Mouse (Mus musculus): ENCODE results near the gene Zfp142. TPM values are rescaled to one million over a fixed set of nuclear protein-coding genes. Genes with fewer than 3 reads are reported as not detected.

Gene Zfp142
- total RNA-seq (2021) = 10 to 100 TPM; 24.0 to 25.5 TPM
- long read RNA-seq, experiment 1, partial matches to known transcripts = 7 of 8 reads
- long read RNA-seq, experiment 1, other reads (novel, unspliced or antisense) = 1 of 8 reads
- long read RNA-seq, experiment 2, full-length matches to known transcripts = 1 of 11 reads
- long read RNA-seq, experiment 2, partial matches to known transcripts = 7 of 11 reads
- long read RNA-seq, experiment 2, other reads (novel, unspliced or antisense) = 3 of 11 reads

- DNase-seq (ENCODE audit: low spot score in 2 of 2) = peak; percentile 97 to 99
Measured at GRCm38 (mm10) chr1:74587773-74588445, at the start of gene Zfp142, which contains the start of gene Bcs1l. TSS of gene Zfp142 (minus strand) at chr1:74588246. TSS of gene Bcs1l (plus strand) at chr1:74588289.

GRCm38 (mm10) chr1:74632734-74633133 lies 44.7 kb upstream of the Zfp142 start:
- no peak for DNase-seq (ENCODE audit: low spot score in 2 of 2)

- DNase-seq (ENCODE audit: low spot score in 2 of 2) = no peak
Measured at GRCm38 (mm10) chr1:74628001-74628400, 40.0 kb upstream of the Zfp142 start.

DNA sequence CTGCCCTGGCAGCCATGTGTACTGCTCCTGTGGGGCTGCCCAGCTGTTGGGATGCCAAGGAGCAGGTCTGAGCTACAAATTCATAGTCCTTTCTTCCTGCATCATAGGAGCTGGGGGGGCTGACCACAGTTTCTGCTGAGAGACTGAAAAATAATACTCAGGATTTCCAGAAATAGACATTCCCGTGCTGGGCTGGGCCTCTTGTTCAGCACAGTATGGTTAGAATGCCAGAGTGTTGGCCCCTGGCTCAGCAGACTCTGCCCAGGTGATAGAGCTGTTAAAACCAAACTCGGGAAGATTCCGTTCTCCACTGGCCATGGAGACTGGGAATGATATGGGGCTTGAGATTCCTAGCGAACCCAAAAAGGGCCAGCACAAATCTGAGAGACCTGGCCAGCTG lies 38.0 kb upstream of the Zfp142 start:
- DNase-seq (ENCODE audit: low spot score in 2 of 2) = no peak

DNA sequence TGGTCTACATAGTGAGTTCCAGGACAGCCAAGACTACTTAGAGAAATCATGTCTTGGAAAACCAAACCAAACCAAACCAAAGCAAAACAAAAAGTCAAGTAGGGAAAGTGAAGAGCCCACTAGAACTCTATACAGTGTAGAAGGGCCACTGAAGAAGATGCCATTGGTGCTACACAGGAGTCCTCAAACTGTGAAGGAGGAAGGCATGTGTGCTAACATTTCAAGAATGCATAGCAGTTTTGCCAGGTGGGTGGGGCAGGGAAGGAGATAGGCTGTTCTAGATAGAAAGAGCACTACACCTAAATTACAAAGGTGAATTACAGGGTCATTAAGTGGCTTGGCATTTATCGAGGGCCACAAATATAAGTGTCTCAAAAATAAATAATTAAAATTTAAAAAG lies 36.1 kb upstream of the Zfp142 start:
- DNase-seq (ENCODE audit: low spot score in 2 of 2) = no peak

- DNase-seq (ENCODE audit: low spot score in 2 of 2) = peak; percentile 79 to 91
Measured at GRCm38 (mm10) chr1:74601267-74601962, 13.4 kb upstream of the Zfp142 start, which contains the start of the genes Rnf25 and Stk36. TSS of gene Rnf25 (minus strand) at chr1:74601397. TSS of gene Stk36 (plus strand) at chr1:74601445.

- DNase-seq (ENCODE audit: low spot score in 2 of 2) = peak in 1 of 2 experiments; percentile 11
Measured at GRCm38 (mm10) chr1:74600501-74601266, 12.6 kb upstream of the Zfp142 start.

DNA sequence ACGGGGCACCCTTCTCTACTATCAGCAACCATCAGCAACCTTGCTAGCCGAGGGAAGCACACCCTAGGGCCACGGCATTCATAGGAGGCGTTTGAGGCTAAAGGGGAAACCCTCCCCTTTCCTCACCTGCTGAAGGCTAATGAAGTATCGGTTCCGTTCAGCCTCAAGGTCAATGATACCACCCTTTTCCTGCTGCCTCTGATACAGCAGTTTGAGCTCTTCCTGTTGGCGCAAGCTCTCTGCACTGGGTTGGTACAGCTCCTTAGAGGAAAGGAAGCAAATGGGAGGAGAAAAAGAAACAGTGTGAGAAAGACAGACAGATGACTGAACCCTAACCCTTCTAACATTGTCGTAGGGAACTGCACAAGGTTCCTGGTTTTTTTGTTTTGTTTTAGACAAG lies 6.4 kb upstream of the Zfp142 start:
- no peak for DNase-seq (ENCODE audit: low spot score in 2 of 2)

GRCm38 (mm10) chr1:74587233-74587772 lies 743 bp downstream of the Zfp142 start:
- DNase-seq (ENCODE audit: low spot score in 2 of 2) = no peak

- DNase-seq (ENCODE audit: low spot score in 2 of 2) = no peak
Measured at GRCm38 (mm10) chr1:74584616-74585398, 3.2 kb downstream of the Zfp142 start.

DNA sequence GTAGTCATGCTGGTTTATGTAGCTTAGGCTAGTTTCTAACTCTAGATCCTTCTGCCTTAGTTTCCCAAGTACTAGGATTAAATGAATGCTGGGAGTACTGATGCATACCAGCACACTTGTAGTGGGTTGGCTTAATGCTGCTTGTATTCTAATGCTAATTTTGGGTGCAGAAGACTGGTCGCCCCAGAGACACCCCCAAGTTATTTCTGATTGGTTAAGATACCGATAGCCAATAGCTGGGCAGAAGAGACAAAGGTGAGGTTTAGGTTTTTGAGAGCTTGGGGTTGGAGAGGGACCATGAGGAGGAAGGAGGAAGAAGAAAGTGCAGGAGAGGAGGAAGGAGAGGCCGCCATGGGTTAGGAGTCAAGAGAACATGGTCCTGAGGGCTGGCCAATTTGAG lies 5.4 kb downstream of the Zfp142 start:
- no peak for DNase-seq (ENCODE audit: low spot score in 2 of 2)

DNA sequence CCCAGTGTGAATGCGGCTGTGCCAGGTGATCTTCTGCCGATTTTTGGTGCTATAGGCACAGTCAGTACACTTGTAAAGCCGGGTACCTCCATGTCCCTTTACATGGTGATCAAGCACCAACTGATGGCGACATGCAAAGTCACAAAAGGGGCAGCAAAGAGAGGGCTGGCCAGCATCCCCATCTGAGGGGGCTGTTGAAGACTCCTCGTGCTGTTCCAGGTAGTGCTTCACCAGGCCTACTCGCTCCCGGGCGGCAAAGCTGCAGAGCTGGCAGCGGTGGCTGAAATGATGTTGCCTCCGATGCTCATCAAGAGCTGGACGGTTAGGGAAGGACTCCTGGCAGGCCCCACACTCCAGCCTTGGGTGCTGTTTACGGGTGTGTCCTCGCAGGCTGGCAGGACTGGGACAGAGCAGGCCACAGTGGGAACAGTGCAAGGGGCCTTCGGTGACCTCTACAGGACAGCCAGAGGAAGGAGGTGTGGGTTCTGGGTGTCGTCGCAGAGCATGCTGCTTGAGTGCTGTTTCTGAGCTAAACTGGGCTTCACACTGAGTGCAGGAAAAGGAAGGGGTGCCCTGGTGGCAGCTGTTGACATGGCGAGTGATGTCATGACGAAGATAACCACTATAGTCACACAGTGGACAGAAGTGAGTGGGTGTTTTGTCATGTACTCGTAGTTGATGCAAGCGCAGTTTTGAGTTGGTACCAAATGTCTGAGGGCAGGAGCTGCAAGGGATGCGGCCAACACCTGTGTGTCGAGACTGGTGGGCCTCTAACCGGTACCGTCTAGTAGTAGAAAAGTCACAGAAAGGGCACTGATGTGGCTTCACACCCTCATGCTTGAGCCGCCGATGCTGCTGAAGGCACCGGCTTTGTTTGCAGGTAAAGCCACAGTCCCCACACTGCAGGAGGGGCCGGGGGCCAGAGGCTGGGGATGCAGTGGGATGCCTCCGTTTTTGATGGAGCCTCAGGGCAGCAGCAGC lies 18.0 kb downstream of the Zfp142 start:
- no peak for DNase-seq (ENCODE audit: low spot score in 2 of 2)

- DNase-seq (ENCODE audit: low spot score in 2 of 2) = no peak
Measured at GRCm38 (mm10) chr1:74565834-74566233, 22.2 kb downstream of the Zfp142 start.

DNA sequence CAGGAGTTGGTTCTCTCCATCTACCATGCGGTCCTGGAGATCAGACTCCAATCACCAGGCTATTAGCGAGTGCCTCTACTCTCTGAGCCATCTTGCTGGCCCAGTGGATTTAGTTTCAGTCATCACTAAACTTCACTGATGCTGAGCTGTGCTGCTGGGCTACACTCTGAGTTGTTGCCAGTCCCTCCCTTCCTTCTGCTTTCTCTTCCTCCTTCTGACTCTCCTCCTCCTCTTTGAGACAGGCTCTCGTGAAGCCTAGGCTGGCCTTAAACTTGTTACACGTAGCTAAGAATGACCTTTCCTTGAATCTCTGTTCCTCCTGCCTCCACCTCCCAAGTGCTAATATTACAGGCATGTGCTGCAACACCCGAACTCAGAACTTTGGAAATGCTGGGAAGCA lies 29.0 kb downstream of the Zfp142 start:
- DNase-seq (ENCODE audit: low spot score in 2 of 2) = no peak

GRCm38 (mm10) chr1:74544184-74544583 lies 43.9 kb downstream of the Zfp142 start, which contains the start of gene Usp37:
TSS of gene Usp37 (minus strand) at chr1:74544284.
- DNase-seq (ENCODE audit: low spot score in 2 of 2) = peak in 1 of 2 experiments; percentile 16

GRCm38 (mm10) chr1:74542451-74542961 lies 45.5 kb downstream of the Zfp142 start, which contains the start of gene Plcd4:
TSS of gene Plcd4 (plus strand) at chr1:74542888.
- peak; percentile 41 to 63 for DNase-seq (ENCODE audit: low spot score in 2 of 2)

GRCm38 (mm10) chr1:74538650-74539049 lies 49.4 kb downstream of the Zfp142 start:
- DNase-seq (ENCODE audit: low spot score in 2 of 2) = peak; percentile 52 to 86

DNA sequence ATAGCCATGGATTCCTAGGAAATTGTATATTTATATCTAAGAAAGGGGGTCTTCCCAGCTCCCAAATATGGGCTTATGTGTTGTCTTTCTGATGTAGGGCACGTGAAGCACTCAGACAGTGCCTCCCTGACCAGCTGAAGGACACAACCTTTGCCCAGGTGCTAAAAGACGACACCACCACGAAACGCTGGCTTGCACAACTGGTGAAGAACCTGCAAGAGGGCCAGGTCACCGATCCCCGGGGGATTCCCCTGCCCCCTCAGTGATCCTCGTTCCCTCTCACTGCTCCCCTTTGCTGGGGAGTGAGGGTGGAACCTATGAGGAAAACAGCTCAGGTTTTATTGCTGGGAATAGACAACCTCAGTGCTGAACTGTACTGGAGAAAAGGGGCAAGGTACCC lies 59.5 kb downstream of the Zfp142 start:
- DNase-seq (ENCODE audit: low spot score in 2 of 2) = no peak

- no peak for DNase-seq (ENCODE audit: low spot score in 2 of 2)
Measured at GRCm38 (mm10) chr1:74524746-74525145, 63.3 kb downstream of the Zfp142 start.

All from layer of hippocampus, postnatal 14 days (tissue).